ENCODE assay signal across 21 mouse cellular contexts in genomic region chr12:40431075-40431474, GRCm38 (mm10). TPM values are rescaled to one million over a fixed set of nuclear protein-coding genes. Genes with fewer than 3 reads are reported as not detected.
A peak's percentile ranks its signal among the peaks of the same experiment; 100 is the strongest.
DNase-seq lines count a peak whose midpoint lies in the region; ATAC-seq and TF ChIP-seq lines count a peak whose summit lies in the region.
"Had no signal": no experiment of that assay in that cellular context is flagged by ENCODE, and none has a peak within 500 bp of the region (broad histone marks: within the 10 kb centered on the region; RNA-seq: fewer than 3 reads in every experiment).

No protein-coding gene starts in this region.

- 37% methylated on average over 5 of the region's 5 CpGs for WGBS in hindbrain, embryonic 16.5 days
- 47% methylated on average over 5 of the region's 5 CpGs for WGBS in hindbrain, embryonic 11.5 days
- 75% methylated on average over 5 of the region's 5 CpGs for WGBS in liver, postnatal 0 days (ENCODE audit: insufficient replicate concordance)
- WGBS in liver, embryonic 11.5 days, result 60% methylated on average over 5 of the region's 5 CpGs
- 68% methylated on average over 5 of the region's 5 CpGs for WGBS in forebrain, embryonic 10.5 days
- 39% methylated on average over 5 of the region's 5 CpGs for WGBS in forebrain, postnatal 0 days

- H3K4me3 ChIP-seq in hindbrain, embryonic 16.5 days (ENCODE audit: low read length), result no peak overlapping the region
- H3K4me3 ChIP-seq in hindbrain, embryonic 11.5 days (ENCODE audit: low read depth, low read length), result no peak overlapping the region
- H3K4me3 ChIP-seq in liver, postnatal 0 days (ENCODE audit: low read depth, low read length), result no peak overlapping the region
- no peak overlapping the region for H3K4me3 ChIP-seq in liver, embryonic 11.5 days (ENCODE audit: low read depth, low read length)
- H3K4me3 ChIP-seq in forebrain, embryonic 10.5 days, result no peak overlapping the region
- H3K4me3 ChIP-seq in forebrain, postnatal 0 days (ENCODE audit: low read depth, low read length), result no peak overlapping the region
- H3K4me3 ChIP-seq: embryonic facial prominence, embryonic 13.5 days; heart, adult 2 months; limb, embryonic 15.5 days; lung, embryonic 15.5 days had no signal

- no peaks in the 10 kb centered on the region for H3K36me3 ChIP-seq in hindbrain, embryonic 16.5 days (ENCODE audit: control insufficient read depth, insufficient read depth, low read length)
- no peaks in the 10 kb centered on the region for H3K36me3 ChIP-seq in hindbrain, embryonic 11.5 days (ENCODE audit: control insufficient read depth, insufficient read depth, low read length)
- H3K36me3 ChIP-seq in liver, postnatal 0 days (replicated peaks; ENCODE audit: insufficient read depth, low read length), result no peaks in the 10 kb centered on the region
- no peaks in the 10 kb centered on the region for H3K36me3 ChIP-seq in liver, embryonic 11.5 days (ENCODE audit: control insufficient read depth, insufficient read depth, low read length)
- no peaks in the 10 kb centered on the region for H3K36me3 ChIP-seq in forebrain, embryonic 10.5 days (replicated peaks)
- no peaks in the 10 kb centered on the region for H3K36me3 ChIP-seq in forebrain, postnatal 0 days (ENCODE audit: insufficient read depth)
- H3K36me3 ChIP-seq: embryonic facial prominence, embryonic 13.5 days; limb, embryonic 15.5 days; lung, embryonic 15.5 days had no signal

- no peak overlapping the region for H3K27ac ChIP-seq in hindbrain, embryonic 16.5 days (ENCODE audit: low read depth, low read length)
- H3K27ac ChIP-seq in hindbrain, embryonic 11.5 days (ENCODE audit: low read depth, low read length), result no peak overlapping the region
- peak overlapping the region; percentile 48; the same call in 1 of the 2 replicates for H3K27ac ChIP-seq in liver, postnatal 0 days (ENCODE audit: low read depth)
- H3K27ac ChIP-seq in liver, embryonic 11.5 days (ENCODE audit: low read depth, low read length), result no peak overlapping the region
- H3K27ac ChIP-seq in forebrain, embryonic 10.5 days, result peak overlapping the region; percentile 56
- no peak overlapping the region for H3K27ac ChIP-seq in forebrain, postnatal 0 days (ENCODE audit: low read depth, low read length)
- H3K27ac ChIP-seq: limb, embryonic 15.5 days; macrophage had no signal

- no peak for DNase-seq in hindbrain, embryonic 11.5 days (ENCODE audit: low spot score)
- no peak for DNase-seq in liver, postnatal 0 days
- DNase-seq in liver, embryonic 11.5 days (ENCODE audit: low spot score), result no peak
- no peak for DNase-seq in forebrain, embryonic 10.5 days (ENCODE audit: extremely low spot score, low spot score)
- DNase-seq in forebrain, postnatal 0 days, result no peak
- no peak for DNase-seq in frontal cortex, postnatal 10 days (ENCODE audit: low spot score in 2 of 2)
- DNase-seq: adrenal gland, postnatal 36 days; cerebellum, adult 8-10 months; gastrocnemius, postnatal 14 days; heart, adult 2 months; kidney, adult 9 months; thymus, postnatal 25 days had no signal

- no peak for TF ChIP-seq CTCF in liver, postnatal 0 days (IDR thresholded peaks at IDR 0.05; ENCODE audit: low read depth)
- TF ChIP-seq CTCF in forebrain, postnatal 0 days (IDR thresholded peaks at IDR 0.05; ENCODE audit: low read depth), result no peak

- no peaks in the 10 kb centered on the region for H3K9me3 ChIP-seq in hindbrain, embryonic 16.5 days (ENCODE audit: control insufficient read depth, low read length)
- no peaks in the 10 kb centered on the region for H3K9me3 ChIP-seq in hindbrain, embryonic 11.5 days (ENCODE audit: control insufficient read depth, low read length)
- H3K9me3 ChIP-seq in liver, postnatal 0 days (ENCODE audit: low read length), result no peaks in the 10 kb centered on the region
- no peaks in the 10 kb centered on the region for H3K9me3 ChIP-seq in liver, embryonic 11.5 days (ENCODE audit: control insufficient read depth, low read length)
- no peaks in the 10 kb centered on the region for H3K9me3 ChIP-seq in forebrain, embryonic 10.5 days
- H3K9me3 ChIP-seq in forebrain, postnatal 0 days (ENCODE audit: low read length), result no peaks in the 10 kb centered on the region
- H3K9me3 ChIP-seq: embryonic facial prominence, embryonic 13.5 days; limb, embryonic 15.5 days; lung, embryonic 15.5 days had no signal

- TF ChIP-seq EP300 in liver, postnatal 0 days (IDR thresholded peaks at IDR 0.05; ENCODE audit: low read depth), result no peak

- no peaks in the 10 kb centered on the region for H3K27me3 ChIP-seq in hindbrain, embryonic 16.5 days (replicated peaks; ENCODE audit: control insufficient read depth, insufficient read depth, low read length)
- no peaks in the 10 kb centered on the region for H3K27me3 ChIP-seq in hindbrain, embryonic 11.5 days (ENCODE audit: control insufficient read depth, insufficient read depth, low read length)
- H3K27me3 ChIP-seq in liver, postnatal 0 days (ENCODE audit: insufficient read depth, low read length), result no peaks in the 10 kb centered on the region
- no peaks in the 10 kb centered on the region for H3K27me3 ChIP-seq in liver, embryonic 11.5 days (replicated peaks; ENCODE audit: control insufficient read depth, insufficient read depth, low read length)
- peaks cover 6% of the 10 kb centered on the region; the same call in 1 of the 2 replicates for H3K27me3 ChIP-seq in forebrain, embryonic 10.5 days (ENCODE audit: poor library complexity, severe bottlenecking)
- no peaks in the 10 kb centered on the region for H3K27me3 ChIP-seq in forebrain, postnatal 0 days (ENCODE audit: insufficient read depth, low read length)
- H3K27me3 ChIP-seq: embryonic facial prominence, embryonic 13.5 days; limb, embryonic 15.5 days; lung, embryonic 15.5 days; Patski had no signal

- no peak overlapping the region for H3K4me2 ChIP-seq in hindbrain, embryonic 16.5 days (ENCODE audit: low read length)
- no peak overlapping the region for H3K4me2 ChIP-seq in hindbrain, embryonic 11.5 days (replicated peaks; ENCODE audit: low read depth, low read length)
- no peak overlapping the region for H3K4me2 ChIP-seq in liver, postnatal 0 days (ENCODE audit: low read depth, low read length)
- H3K4me2 ChIP-seq in liver, embryonic 11.5 days, result no peak overlapping the region
- no peak overlapping the region for H3K4me2 ChIP-seq in forebrain, postnatal 0 days (ENCODE audit: low read depth)
- H3K4me2 ChIP-seq: embryonic facial prominence, embryonic 13.5 days; limb, embryonic 15.5 days; lung, embryonic 15.5 days had no signal

- ATAC-seq in hindbrain, embryonic 16.5 days, result peak; percentile 61; the same call in 1 of the 2 replicates
- ATAC-seq in hindbrain, embryonic 11.5 days (ENCODE audit: low FRiP score), result no peak
- no peak for ATAC-seq in liver, postnatal 0 days
- ATAC-seq in liver, embryonic 11.5 days (replicated peaks; ENCODE audit: low FRiP score), result no peak
- ATAC-seq in forebrain, postnatal 0 days, result peak; percentile 34; the same call in 1 of the 2 replicates
- no peak for ATAC-seq in megakaryocyte, adult 5-6 weeks (ENCODE audit: poor library complexity, severe bottlenecking)
- ATAC-seq: inflammation-experienced regulatory T-cells, adult 6 months; midbrain, embryonic 16.5 days; Patski had no signal

- no peaks in the 10 kb centered on the region for H3K4me1 ChIP-seq in hindbrain, embryonic 16.5 days (ENCODE audit: control insufficient read depth, insufficient read depth, low read depth, low read length)
- H3K4me1 ChIP-seq in hindbrain, embryonic 11.5 days (replicated peaks; ENCODE audit: control insufficient read depth, insufficient read depth, low read length), result no peaks in the 10 kb centered on the region
- no peaks in the 10 kb centered on the region for H3K4me1 ChIP-seq in liver, postnatal 0 days (ENCODE audit: insufficient read depth)
- H3K4me1 ChIP-seq in liver, embryonic 11.5 days (replicated peaks; ENCODE audit: control insufficient read depth, insufficient read depth, low read length), result peaks cover 15% of the 10 kb centered on the region
- peaks cover 22% of the 10 kb centered on the region for H3K4me1 ChIP-seq in forebrain, embryonic 10.5 days
- no peaks in the 10 kb centered on the region for H3K4me1 ChIP-seq in forebrain, postnatal 0 days (ENCODE audit: insufficient read depth)

- H3K9ac ChIP-seq in hindbrain, embryonic 16.5 days (ENCODE audit: low read depth, low read length), result no peak overlapping the region
- H3K9ac ChIP-seq in hindbrain, embryonic 11.5 days (ENCODE audit: low read depth, low read length), result no peak overlapping the region
- no peak overlapping the region for H3K9ac ChIP-seq in liver, postnatal 0 days (replicated peaks)
- no peak overlapping the region for H3K9ac ChIP-seq in liver, embryonic 11.5 days (ENCODE audit: low read depth, low read length)
- H3K9ac ChIP-seq in forebrain, postnatal 0 days, result no peak overlapping the region
- H3K9ac ChIP-seq: embryonic facial prominence, embryonic 13.5 days; limb, embryonic 15.5 days; lung, embryonic 15.5 days had no signal

RNA-seq across cellular contexts. Expression of gene Zfp277, which starts 14.6 kb away (rescaled TPM):
- polyA plus RNA-seq in hindbrain, embryonic 16.5 days (2015; fragmentation: Nextera tagmentation; extraction: Ambion mirVana), result 30.9 and 33.0 TPM in 2 replicates
- polyA plus RNA-seq in hindbrain, embryonic 11.5 days (2014; fragmentation: Nextera tagmentation; extraction: Ambion mirVana), result 42.3 and 46.2 TPM in 2 replicates
- polyA plus RNA-seq in liver, postnatal 0 days (2015; fragmentation: Nextera tagmentation; extraction: Ambion mirVana), result 7.9 and 8.3 TPM in 2 replicates
- polyA plus RNA-seq in liver, embryonic 11.5 days (2014; fragmentation: Nextera tagmentation; extraction: Ambion mirVana), result 23.4 and 25.7 TPM in 2 replicates
- polyA plus RNA-seq in forebrain, embryonic 10.5 days (2016; fragmentation: Nextera tagmentation; extraction: Ambion mirVana), result 36.6 and 37.3 TPM in 2 replicates
- 31.8 and 34.4 TPM in 2 replicates for total RNA-seq in forebrain, postnatal 0 days (2014; rRNA removed)
- polyA plus RNA-seq in forebrain, postnatal 0 days (2015; fragmentation: Nextera tagmentation; extraction: Ambion mirVana), result 30.7 and 31.6 TPM in 2 replicates
- 38.3 and 44.2 TPM in 2 replicates for total RNA-seq in megakaryocyte, adult 5-6 weeks (2015)
- 43.9 and 44.6 TPM in 2 replicates for total RNA-seq in megakaryocyte, adult 5-6 weeks (2017)

RNA-seq across cellular contexts. Expression of gene Dock4, which starts 14.7 kb away (rescaled TPM):
- polyA plus RNA-seq in hindbrain, embryonic 16.5 days (2015; fragmentation: Nextera tagmentation; extraction: Ambion mirVana), result 27.9 and 28.9 TPM in 2 replicates
- polyA plus RNA-seq in hindbrain, embryonic 11.5 days (2014; fragmentation: Nextera tagmentation; extraction: Ambion mirVana), result 19.8 and 29.4 TPM in 2 replicates
- polyA plus RNA-seq in liver, postnatal 0 days (2015; fragmentation: Nextera tagmentation; extraction: Ambion mirVana), result 1.3 and 1.4 TPM in 2 replicates
- polyA plus RNA-seq in liver, embryonic 11.5 days (2014; fragmentation: Nextera tagmentation; extraction: Ambion mirVana), result 4.4 and 4.9 TPM in 2 replicates
- polyA plus RNA-seq in forebrain, embryonic 10.5 days (2016; fragmentation: Nextera tagmentation; extraction: Ambion mirVana), result 12.9 and 16.2 TPM in 2 replicates
- 27.5 and 30.9 TPM in 2 replicates for total RNA-seq in forebrain, postnatal 0 days (2014; rRNA removed)
- 3.6 and 10.5 TPM in 2 replicates for polyA plus RNA-seq in forebrain, postnatal 0 days (2015; fragmentation: Nextera tagmentation; extraction: Ambion mirVana)
- total RNA-seq in megakaryocyte, adult 5-6 weeks (2015), result 11.4 and 12.2 TPM in 2 replicates
- total RNA-seq in megakaryocyte, adult 5-6 weeks (2017), result 5.3 and 8.8 TPM in 2 replicates

Comparison
In these comparisons a context has a peak if more than half of its experiments do, and no peak if none do; other contexts are left out.
1. ATAC-seq: peak in hindbrain, embryonic 16.5 days (single experiment) and forebrain, postnatal 0 days (single experiment); none in hindbrain, embryonic 11.5 days (single experiment), liver, postnatal 0 days (single experiment), liver, embryonic 11.5 days (single experiment) and megakaryocyte, adult 5-6 weeks (single experiment).
2. H3K27ac ChIP-seq: peak in liver, postnatal 0 days (single experiment) and forebrain, embryonic 10.5 days (single experiment); none in hindbrain, embryonic 16.5 days (single experiment), hindbrain, embryonic 11.5 days (single experiment), liver, embryonic 11.5 days (single experiment) and forebrain, postnatal 0 days (single experiment).